Mouse (Mus musculus) ES-Bruce4 (cell line): ENCODE measurements at regions not wholly inside any gene's neighbourhood (a gene's known extent, or its start where the extent isn't known, plus 50 kb on each side); places are given as distances from the start of the nearest gene placed in this dataset.

ENCODE experiments used
- CTCF ChIP-seq: IDR thresholded peaks from one replicate; pipeline ENCODE4 v1.8.1; 2011; ENCODE audit warnings: low read depth, low read length
- EP300 ChIP-seq: IDR thresholded peaks from 2 replicates; pipeline ENCODE4 v1.6.1; 2011; ENCODE audit warnings: low read depth, low read length; ENCODE audit not compliant: insufficient read depth

- TF ChIP-seq CTCF (no peak), EP300 (no peak)
Observed at GRCm38 (mm10) chr15:74347911-74348310, 288.2 kb downstream of the Mroh4 start.
